Mouse (Mus musculus) heart, adult 9 months (tissue): ENCODE measurements around the gene Dync1i1.

ENCODE experiments used
- DNase-seq, 2 experiments: peaks; one replicate each; pipeline ENCODE4 v3.0.0; 2022; ENCODE audit warnings: low spot score in 2 of 2

The Dync1i1 gene

DNA sequence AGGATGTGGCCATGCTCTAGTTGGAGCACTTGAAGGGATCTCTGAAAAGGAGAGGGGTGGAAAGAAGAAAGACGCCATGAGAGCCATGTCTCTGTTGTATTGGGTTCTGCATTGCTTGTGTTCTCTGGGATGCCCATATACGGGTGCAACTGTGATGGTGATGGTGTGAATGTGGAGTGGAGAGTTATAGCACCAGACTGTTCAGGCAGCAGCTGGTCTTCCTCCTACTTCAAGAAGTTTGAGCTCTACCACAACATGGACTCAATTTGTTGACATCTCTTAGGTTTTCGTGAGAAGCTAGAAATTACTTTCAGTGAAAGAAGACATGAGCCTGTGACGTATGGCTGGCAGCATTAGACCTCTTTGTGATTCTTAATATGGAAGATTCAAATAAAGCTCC lies 44.8 kb downstream of the Dync1i1 start:
- no peak for DNase-seq

DNA sequence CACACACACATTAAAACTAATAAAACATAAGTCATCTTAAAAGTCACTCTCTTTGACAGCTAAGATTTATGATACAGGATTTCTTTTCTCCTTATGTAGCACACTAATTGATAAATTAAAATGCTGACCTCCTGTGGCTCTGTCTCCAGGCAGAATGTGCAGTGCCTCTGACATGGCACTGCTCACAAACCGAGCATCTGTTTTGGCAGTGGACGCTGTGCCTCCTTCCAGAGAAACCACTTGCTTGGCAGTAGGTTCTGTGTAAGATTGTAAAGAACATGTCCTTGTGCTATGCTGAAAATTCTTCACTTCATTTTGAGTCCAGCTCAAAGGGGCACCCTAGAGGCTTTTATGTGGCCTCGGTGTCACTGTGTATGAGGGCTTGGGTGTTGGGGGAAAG lies 50.0 kb downstream of the Dync1i1 start:
- no peak for DNase-seq

DNA sequence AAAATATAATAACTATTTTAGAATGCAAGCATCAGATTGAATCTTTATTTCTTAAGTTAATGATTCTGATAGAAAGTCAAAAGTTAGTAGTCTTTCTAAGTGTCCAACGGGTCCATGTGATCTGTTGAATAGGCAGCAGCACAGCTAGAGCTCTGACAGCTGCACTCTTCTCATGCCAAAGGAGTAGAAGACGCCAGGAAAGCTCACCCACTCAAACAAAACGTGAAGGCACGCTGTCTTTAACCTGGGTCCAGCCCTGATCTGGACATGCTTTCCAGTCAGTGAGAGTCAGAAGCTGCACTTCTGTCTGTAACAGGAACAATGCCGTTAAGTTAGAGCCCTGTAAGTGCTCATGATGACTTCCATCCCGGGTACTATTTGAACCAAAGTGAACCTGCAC lies 56.3 kb downstream of the Dync1i1 start:
- no peak for DNase-seq

DNA sequence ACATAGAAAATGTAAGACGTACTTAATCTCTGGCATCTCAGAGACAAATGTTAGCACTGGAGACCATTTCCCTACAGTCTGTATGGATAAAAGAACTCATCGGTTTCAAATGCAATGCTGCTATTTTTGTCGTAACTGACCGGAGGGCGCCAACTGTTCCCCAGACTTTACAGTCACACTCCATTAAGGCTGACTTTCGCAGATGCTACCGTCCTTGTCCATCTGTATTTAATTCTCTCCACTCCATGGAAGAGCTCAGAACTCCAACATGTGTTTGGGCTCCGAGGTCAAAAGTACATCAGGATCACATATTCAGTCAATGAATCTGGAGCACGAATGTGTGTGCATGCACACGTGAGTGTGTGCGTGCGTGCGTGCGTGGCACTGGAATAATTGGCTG lies 58.4 kb downstream of the Dync1i1 start:
- DNase-seq, result no peak

DNA sequence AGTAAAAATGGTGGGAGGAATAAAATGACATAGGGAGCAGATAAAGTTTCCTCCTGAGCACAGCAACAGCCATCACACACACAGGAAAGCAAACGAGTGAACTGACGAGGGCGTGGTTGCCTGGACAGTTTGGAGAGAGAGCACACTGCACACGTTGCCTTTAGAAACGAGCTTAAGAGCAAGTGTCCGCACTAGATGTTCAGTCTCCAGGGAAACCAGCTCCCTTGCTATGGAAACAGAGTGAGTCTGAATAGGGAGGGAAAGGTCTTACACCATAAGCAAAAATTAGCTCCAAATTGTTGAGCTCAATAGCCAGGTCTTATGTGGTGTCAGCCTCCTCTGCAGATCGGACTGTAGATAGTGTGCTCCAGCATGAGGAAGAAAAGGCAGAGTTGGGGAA lies 65.2 kb downstream of the Dync1i1 start:
- no peak for DNase-seq

DNA sequence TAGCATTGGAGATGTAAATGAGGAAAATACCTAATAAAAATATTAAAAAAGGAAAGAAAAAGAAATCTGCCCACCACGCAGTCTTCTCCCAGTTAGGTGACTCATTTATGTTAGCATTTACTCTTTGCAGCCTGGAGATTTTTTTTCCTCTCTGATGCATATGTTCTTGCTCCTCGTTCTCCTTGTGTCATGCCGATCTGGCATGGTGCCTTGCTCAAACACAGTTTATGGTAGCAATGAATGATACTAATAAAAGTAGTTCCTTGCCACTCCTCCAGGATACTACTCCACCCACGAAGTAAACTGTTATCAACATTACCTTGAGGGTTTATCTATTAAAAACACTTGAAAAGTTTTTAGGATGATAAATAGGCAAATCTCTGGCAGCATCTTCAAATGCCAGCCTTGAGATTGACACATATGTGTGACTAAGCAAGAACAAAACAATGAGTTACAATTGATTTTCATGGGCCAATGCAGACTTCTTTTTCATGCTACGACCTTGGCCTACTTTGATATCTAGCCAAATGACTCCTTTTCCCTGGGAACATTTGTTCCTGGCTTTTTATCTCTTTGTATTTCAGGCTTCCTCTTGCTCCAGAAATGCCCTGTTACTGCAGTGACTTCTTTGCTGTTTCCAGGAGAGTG lies 68.8 kb downstream of the Dync1i1 start:
- no peak for DNase-seq

DNA sequence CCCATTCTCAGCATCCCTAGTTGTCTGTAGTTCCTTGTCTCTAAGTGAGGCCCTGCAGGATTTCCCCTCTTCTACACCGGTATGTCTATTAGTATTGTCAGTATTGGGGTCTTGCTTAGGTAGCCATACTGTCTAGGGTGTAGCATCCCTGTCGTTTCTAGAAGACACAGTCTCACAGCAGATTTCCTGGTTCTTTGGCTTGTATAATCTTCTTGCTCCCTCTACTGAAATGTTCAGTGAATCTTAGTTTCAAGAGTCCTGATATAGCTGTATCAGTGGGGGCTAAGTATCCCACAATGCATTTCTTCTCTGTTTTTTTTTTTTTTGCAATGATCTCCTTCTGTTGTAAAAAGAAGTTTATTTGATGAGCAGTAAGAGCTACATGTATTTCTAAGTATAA lies 69.9 kb downstream of the Dync1i1 start:
- no peak for DNase-seq

DNA sequence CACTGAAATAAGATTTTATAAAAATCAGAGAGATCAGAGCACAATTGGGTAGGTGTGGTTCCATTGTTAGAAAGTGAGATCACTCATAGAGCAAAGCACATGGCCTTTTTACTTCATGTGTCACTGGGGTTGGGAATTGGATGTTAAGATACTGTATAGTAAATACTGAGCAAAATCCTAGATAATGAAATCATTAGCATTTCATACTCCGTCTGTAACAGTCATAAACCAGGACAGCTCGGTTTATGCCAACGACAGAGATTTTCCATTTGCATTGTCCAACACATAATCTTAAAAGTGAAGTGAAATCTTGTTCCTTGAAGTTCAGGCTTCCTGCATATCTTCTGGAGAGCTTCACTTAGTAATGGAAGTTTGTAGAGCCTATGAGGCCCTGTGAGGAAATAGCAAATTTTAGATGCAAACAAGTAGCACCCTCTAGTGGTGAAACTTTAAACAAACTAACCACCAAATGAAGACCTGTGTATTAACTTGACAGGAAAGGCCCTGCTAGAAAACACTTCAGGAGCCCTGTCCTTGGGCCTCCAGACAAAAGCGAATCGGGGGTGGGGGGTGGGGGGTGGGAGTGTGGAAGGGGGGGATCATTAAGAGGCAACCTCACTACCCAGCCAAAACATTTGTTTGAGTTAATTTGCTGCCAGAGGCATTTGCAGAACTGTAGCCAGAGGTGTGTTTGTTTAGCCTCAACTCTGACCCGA lies 76.8 kb downstream of the Dync1i1 start:
- DNase-seq, result peak in 1 of 2 experiments; percentile 2

DNA sequence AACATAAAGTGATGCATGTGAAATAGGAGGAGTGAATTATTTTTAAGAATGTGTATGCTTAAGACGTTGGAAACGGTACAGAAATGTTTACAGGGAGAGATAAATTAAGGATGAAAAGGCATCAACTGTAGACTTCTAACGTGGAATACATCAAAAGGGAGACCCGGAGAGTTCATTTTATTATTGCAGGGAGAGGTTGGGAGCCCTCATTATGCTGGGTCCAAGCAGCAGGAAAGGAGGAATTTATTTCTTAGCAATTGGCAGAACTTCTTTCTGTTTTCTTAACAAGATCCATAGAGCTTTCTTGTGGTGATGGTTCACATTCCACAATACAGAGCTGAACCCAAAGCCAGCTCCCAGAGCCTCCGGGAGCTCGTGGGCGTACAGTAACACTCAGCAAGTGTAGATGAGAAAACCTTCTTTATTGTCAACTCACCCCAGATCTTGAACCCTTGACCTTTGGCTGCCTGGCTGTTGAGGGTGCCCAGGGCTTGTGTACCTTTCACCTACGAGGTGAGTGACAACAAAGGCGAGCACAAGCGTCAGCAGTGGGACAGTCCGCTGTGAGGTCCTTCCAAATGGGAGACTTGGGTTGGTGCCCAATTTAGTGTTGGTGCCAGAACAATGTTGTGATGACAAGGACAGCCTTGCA lies 77.5 kb downstream of the Dync1i1 start:
- DNase-seq, result peak; percentile 4 to 32

DNA sequence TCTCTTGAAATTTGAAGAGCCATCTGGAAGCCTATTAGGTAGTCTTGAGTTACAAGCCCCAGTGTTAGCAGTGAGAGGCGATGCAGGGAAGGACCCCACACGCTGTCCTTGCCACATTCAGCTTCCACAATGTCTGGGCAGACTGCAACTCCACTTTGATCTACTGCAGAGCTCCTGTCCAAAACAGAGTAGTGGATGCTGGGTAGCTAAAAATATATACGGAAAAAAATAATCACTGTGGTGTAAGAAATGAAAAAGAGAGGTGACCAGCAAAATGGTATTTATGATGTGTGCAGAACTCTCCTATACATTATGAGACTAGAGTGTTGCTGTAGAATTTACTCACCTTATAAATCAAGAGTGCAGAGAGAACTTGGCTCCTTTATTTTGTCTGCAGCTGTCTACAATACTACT lies 82.6 kb downstream of the Dync1i1 start:
- DNase-seq, result no peak

DNA sequence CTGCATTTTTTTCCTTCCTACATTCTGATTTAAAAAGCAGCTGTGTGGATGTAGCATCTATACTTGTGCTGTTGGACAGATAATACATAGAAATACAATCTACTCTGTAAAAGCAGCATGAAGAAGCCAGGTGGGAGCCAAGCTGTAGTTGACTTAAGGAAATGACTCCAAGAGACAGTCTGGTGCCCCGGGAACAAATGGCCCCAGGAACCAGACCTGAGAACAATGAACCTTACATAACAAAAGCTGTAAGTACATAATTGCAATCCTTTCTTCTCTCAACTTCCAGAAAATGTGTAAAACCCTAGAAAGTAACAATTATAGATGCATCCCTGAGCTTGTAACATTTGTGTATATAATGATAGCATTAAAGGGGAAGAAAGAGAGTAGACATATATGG lies 86.6 kb downstream of the Dync1i1 start:
- DNase-seq, result no peak

DNA sequence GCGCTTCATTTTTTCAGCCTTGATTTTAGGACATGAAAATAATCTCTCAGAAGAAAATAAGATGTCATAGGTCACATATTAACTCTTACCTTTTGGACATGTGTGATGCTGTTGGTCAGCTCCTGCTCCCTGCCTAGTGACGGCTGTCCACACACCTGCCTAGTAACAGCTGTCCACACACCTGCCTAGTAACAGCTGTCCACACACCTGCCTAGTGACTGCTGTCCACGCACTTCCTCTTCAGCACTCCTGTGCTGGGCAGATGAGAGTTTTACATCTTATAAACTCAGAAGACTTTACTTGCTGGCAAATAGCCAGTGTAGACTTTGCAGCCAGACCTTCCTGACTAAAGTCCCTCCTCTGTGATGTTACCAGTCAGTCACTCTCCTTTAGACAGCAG lies 94.2 kb downstream of the Dync1i1 start:
- DNase-seq, result no peak

DNA sequence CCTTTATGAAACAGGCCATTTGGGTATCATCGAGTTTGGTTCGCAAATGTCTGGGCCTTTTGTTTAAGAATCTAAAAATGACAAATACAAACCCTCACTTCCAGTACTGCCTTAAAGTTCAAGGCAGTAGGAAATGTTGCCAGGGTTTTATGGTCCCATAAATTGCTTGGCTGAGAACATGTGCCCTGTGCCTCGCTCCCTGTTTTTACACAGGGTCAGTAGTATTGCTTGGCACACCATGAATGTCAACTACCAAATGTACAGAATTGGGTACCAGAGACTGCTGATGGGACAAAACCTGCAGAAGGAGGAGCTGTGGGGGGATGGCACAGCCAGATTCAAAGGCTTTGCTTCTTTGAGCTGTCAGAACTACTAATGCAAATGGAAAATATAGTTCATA lies 100.0 kb downstream of the Dync1i1 start:
- no peak for DNase-seq

DNA sequence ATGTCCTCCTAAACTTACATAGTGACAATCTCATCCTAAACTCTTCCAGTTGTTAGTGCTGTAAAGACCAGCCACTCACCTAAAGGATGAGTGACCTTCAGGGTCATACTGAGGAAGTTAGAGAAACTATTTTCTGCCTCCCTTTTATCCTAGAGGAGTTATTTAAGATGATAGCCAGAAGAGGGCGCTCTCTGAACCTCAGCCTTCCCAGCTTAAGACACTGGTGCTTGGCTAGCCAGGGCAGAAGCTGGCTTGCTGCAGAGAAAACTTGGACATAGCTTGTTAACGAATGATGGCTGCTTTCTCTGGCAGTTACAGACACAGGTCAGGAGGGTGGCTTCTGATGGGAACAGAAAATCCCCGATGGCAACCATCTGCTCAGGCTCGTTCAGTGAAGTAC lies 101.6 kb downstream of the Dync1i1 start:
- DNase-seq, result no peak

DNA sequence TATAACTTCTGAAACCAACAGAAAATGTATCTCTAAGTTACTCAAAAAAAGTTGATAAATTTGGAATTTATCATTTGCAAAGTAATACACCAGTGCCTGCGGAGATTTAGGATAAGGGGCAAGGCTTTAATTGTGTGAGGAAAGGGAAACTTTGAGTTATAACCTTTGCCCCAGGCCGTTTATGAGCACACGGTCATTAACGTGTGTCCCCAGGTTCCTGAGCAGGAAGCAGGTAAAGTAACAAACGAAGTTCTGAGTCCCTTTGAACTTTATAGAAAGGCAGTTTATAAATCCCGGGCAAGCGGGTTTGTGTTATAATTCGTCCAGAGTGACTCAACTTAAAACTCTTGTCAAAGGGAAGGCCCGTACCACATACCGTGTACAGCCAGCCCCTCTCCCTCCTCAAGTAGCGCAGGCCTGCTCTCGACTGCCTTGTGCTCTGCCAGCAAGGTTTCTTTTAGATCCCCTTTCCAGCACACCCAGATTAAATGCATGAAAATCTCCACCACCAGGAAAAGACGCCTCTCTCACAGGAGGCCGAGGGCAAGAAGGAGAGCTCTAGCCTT lies 103.1 kb downstream of the Dync1i1 start:
- DNase-seq, result no peak

DNA sequence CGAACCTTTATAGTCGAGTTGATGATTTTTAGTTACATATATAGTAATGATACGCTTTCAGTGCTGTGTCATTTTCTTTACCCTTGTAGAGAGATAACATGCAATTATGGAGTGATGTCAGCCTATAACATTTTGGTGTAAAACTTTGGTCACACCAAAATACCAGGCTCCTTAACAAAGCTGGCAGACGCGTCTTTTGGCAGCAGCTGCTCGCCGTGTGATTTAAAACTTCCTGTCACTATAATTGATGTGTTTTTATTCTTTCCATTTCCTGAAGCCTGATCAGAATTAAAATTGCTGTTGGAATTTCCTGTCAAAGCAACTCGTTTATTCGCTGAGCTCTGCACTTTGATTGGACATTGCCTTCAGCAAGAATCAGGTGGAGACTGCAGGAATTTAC lies 103.7 kb downstream of the Dync1i1 start:
- DNase-seq, result no peak

DNA sequence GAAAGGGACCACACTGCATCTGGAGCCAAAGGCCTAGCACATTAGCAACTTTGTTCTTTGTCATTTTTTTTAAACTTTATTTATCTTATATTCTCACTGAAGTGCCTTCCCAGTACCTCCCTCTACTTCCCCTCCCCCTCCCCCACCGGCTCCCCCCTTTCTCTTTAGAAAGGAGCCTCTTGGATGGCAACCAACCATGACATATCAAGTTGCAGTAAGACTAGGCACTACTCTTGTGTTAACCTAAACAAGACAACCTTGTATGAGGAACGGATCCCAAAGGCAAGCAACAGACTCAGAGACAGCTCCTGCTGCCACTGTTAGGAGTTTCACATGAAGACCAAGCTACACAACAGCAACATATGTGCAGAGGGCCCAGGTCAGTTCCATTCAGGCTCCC lies 105.3 kb downstream of the Dync1i1 start:
- no peak for DNase-seq

DNA sequence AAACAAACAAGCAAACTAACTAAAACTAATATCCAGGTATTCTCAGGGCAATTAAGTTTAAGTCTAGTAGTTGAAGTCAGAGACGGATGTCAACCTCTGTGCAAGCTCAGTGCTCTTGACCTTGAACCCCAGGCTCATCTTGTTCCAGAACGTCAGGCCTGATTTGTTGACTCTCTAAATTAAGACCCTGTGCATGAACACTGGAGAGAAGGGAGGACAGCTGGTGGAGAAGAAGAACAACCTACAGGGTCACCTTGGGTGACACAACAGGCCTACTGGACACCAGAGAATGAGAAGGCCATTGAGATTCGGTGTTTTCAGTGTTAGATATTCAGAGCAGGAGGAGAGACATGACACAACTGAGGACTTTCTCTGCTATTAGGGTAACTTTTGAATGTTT lies 105.8 kb downstream of the Dync1i1 start:
- DNase-seq, result no peak

DNA sequence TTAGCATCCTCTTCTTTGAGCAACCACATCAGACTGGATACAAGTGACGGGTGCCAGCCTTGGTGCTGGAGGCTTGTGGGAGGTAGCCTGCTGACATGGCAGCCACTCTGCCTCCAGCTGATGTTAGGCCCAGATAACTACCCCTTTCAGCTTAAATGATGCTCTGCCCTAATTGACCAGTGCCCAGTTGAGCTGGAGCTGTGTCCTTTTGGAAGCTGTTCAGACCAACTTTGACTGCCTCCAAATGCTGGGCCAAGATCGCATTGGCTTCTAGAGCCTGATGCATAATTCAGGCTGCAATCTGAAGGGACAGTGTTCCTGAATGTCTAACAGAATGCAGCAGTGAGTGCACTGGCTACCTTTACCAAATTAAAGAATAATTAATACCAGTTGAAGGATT lies 107.4 kb downstream of the Dync1i1 start:
- DNase-seq, result no peak

DNA sequence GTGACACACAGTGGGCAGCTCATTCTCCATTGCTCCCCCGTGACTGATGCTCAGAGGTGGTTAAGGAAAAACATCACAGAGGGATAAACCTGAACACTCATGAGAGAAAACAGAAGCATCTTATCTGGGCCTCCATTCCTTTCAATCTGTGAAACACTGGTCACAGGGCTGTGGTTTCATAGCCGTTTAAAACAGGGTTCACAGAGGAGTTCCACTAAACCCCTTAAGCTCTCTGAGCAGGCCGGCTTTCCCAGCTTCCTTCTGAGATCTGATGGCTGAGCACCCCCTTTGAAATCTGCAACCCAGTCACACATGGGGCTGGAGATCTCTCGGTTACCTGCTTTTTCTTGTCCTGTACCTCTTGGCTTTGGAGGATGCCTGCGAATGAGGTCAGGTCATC lies 117.0 kb downstream of the Dync1i1 start:
- no peak for DNase-seq

DNA sequence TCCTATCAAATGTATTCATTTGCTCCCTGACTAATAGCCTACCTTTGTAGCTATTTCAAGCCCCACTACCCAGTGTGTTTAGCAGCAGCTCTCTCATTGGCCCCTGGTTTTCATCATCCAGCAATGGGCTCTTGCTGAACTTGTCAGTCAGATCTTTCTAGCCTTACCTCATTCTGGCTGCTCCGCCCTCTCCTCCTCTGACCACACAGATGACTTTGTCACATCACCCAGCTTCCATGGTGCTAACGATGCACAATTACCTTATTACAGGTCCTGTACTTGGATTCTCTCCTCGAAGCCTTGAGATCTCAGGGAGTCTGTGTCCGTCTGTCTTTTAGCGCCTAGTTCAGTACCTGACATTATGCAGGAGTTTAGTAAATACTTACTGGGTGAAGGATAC lies 120.7 kb downstream of the Dync1i1 start:
- no peak for DNase-seq

DNA sequence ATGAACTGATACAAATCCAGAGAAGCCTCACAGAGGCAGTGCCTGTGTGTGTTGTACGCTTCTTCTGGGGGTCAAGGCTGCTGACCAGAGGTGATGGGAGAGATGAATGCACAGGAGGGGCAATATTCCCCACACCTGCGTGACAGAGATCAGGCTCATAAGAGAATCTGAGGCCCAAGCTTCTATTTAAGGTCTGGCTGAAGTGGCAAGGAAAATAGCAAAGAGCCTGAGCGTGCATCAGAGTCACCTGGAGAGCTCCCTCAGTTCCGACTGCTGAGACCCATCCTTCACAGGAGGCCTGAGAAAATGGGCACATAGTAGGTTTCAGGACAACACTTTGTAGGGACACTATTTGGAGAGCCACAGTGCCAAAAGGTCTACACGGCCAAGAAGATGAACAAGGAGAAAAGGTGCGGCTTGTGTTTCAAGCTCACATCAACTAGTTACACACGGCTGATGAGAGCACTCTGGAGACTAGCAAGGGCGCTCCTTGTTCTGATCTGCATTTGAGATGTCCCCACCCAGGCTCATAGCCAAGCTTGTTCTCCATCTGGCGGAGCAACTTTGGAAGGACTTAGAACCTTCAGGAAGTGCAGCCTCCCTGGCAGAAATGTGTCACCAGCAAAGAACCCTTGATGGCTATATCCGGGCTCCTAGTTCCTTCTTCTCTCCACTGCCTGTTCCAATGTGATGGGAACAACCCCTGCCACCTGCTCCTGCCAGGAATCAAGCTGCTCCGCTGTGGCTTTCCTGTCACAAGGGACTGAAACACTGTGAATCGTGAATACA lies 128.8 kb downstream of the Dync1i1 start:
- no peak for DNase-seq
